Mouse (Mus musculus): Measurements from ENCODE around the gene Slf2. TPM values are rescaled to one million over a fixed set of nuclear protein-coding genes. Genes with fewer than 3 reads are reported as not detected.

Gene Slf2
- total RNA-seq, 2 experiments from 2014 or later = 10.5 to 12.5 TPM

DNA sequence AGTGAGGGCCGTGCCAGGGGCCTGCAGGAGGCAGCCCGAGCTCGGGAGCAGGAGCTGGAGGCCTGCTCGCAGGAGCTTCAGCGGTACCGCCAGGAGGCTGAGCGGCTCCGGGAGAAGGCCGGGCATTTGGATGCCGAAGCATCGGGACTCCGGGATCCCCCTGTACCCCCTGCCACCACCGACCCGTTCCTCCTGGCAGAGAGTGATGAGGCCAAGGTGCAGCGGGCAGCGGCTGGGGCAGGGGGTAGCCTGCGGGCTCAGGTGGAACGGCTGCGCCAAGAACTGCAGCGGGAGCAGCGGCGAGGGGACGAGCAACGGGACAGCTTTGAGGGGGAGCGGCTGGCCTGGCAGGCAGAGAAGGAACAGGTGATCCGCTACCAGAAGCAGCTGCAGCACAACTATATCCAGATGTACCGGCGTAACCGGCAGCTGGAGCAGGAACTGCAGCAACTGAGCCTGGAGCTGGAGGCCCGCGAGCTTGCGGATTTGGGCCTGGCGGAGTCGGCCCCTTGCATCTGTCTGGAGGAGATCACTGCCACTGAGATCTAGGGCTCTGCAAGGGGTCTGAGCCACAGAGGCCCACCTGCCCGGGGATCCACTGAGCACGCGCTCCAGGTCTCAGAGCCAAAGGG lies 95.1 kb downstream of the Slf2 start:
- DNase-seq = no peak
- intact Hi-C loops (cut with DNase I) = no loop called here

DNA sequence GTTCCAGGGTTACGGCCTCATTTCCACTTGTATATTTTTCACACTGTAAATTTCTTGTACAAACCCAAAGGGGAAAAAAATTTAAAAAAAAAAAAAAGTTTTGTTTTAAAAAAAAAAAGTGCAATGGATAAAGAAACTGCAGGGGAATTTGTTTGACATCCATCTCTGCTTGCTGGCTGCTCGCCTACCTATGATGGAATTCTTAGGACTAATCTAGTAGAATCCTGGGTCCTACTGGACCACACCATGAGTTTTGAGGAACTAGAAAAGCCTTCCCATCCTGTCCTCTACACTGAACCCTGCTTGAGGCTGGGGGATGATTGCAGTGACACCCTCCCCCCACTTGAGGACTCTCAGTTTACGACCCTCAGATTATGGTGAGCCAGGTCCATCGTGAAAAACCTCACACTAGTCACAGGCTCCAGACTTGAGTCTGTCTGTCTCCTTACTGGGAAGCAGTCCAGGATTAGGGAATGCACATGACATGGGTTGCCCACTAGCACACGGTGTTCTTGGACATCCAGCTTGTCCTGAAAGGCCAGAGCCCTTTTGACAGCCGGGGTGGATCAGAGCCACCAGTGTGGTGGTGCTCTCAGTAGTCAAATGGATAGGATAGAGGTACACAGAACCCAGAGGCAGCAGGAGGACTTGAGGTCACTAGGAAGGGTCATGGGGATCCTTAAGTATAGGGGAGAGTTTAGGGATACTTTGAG lies 96.2 kb downstream of the Slf2 start:
- intact Hi-C loops (cut with DNase I) = no loop called here
- DNase-seq = peak in 1 of 2 experiments; percentile 53

DNA sequence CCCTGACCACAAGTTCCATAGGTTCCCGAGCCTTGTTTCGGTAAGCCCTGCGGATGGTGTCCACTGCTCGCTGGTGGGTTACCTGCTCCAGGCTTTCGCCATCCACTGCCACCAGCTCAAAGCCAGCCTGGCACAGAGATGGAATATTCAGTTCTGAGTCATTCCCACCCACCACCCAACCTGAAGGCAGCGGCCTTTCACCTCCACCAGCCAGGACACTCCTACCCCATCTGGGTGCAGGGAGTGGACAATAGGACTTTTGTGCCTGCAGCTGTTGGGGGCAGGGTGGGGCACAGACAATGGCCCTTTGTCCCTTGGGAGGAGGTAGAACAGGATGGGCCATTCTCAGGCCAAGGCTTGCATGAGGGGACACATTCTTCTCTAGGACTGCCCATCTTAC lies 96.9 kb downstream of the Slf2 start:
- intact Hi-C loops (cut with DNase I) = no loop called here
- no peak for DNase-seq

DNA sequence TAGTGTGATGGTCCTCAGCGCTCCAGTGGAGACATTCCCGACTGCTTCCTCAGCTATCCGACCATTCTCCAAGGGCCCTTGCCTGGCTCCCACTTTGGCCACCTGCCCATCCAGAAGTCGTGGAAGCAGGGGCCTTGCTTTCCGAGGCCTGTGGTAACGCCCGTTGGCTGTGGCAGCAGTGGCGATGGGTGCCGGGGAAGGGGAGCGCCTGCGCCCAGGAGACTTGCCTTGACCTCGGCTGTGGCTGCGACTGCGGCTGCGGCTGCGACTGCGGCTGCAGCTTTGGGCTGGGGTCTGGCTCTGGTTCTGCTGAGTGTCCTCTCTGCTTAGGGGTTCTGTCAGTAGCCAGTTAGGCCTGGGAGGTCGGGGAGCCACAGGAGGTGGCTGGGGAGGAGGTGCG lies 97.8 kb downstream of the Slf2 start:
- no peak for DNase-seq
- intact Hi-C loops (cut with DNase I) = no loop called here

DNA sequence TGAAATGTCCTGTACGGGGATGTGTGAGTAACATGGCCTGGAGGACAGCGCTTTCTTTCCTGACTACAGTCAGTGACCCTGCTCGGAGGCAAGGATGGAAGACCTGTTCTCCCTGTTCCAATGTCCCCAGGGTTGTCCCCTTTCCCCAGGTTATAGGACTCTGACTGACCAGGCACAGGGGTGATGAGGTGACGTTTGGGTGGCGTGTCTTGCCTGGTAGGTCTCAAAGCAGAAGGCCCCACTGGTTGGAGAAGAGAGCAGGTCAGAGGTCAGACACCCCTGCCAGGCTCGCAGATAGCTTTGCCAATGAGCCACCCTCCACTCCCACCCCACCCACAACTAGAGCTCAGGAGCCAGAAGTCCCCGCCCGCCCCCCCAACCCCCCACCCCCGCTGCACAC lies 98.6 kb downstream of the Slf2 start:
- no peak for DNase-seq
- intact Hi-C loops (cut with DNase I) = no loop called here

DNA sequence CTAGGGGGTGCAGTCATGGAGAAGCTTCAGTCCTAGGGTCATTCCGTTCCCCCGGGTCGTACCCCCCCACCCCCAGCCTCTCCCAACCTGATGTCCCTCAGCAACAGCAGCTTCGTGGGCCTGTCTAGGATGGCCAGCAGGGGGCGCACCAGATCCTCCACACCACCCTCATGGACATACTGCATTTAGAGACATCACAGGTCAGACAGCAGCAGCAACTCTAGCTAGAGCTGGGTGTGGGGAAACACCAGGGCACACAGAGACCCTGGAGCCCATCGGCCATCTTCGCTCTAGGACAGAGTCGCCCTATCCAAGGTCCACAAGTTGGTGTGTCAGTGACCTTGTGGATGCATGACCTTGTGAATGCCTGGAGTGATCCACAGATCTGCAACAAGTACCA lies 99.2 kb downstream of the Slf2 start:
- DNase-seq = peak; percentile 58 to 66
- intact Hi-C loops (cut with DNase I) = loop anchor here (2.0 kb wide), 1 partner anchor 17 kb away; no protein-coding TSS in a partner anchor

DNA sequence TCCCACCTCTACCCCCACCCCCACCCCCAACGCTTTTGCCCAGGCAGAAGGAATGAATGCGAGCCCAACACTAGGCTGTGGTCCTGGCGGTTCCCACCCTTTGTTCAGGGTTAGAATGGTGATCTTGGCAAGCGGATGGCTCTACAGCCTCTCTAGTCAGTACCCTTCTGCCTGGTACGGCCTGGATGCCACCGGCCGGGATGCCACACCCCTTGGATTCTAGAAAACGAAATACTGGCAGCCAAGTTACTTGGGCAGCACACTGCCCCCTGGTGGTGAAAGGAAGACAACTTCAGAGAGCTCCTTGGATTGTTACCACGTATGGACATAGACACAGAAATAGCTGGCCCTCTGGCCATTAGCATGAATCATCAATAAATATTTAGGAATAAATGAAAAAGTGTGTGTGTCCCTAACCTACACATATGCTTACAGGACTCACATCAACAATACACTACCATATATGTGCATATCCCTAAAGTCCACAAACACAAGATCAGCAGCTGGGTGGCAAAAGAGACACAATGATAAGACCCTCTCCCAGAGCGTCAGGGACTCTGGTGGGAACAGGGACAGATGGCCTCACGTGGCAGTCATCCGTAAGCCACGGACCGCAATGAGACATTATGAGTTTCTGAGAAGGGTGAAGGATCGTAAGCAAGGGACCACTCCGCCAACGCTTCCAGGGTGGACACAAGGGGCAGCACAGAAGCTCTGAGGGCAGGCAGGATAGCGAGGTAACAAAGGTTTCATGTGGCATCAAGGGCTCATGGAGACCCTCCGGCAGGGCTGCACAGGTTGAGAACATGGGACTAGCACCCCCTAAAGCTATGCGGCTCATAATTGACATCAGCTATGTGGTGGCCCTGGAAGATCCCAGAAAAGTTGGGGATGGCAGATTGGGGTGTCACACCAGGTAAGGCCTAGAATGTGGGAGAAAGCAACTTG lies 100.1 kb downstream of the Slf2 start:
- intact Hi-C loops (cut with DNase I) = loop anchor here (2.0 kb wide), 1 partner anchor 18 kb away; no protein-coding TSS in a partner anchor
- DNase-seq = peak; percentile 59 to 74

DNA sequence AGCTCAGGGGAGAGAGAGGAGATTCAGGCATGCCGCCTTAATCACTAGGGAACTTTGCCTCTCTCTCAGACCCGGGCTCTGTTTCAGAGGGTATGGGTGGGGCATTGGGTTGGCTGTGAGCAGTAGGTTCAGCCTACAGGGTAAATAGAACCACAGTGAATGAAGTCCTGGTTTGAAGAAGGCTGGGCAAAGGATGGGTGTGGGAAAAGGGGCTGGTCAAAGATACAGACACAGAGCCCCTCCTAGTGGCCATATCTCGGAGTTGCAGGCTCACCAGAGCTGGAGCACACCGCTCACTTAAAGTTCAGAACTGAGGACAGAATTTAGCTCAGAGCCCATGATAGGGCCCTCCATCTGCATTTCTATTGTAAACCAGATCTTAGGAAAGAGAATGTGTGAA lies 100.8 kb downstream of the Slf2 start:
- peak; percentile 75 to 76 for DNase-seq

More for the DNA sequence above, 100.8 kb downstream of the Slf2 start:
- intact Hi-C loops (cut with DNase I) = loop anchor here (2.0 kb wide), 1 partner anchor 19 kb away; no protein-coding TSS in a partner anchor

Other genes with a start within 250 kb of the Slf2 start
- gene Pax2, start 175.1 kb upstream of the Slf2 start, total RNA-seq (2021) = not detected
- gene Sema4g, start 58.0 kb downstream of the Slf2 start, total RNA-seq (2021) = under 1 TPM; 0.20 to 0.42 TPM
- gene Twnk, start 74.5 kb downstream of the Slf2 start, total RNA-seq (2021) = 10 to 100 TPM; 14.6 to 20.2 TPM
- gene Mrpl43, start 75.3 kb downstream of the Slf2 start, total RNA-seq (2021) = 10 to 100 TPM; 33.7 to 35.1 TPM
- gene Lzts2, start 83.3 kb downstream of the Slf2 start, total RNA-seq (2021) = 10 to 100 TPM; 19.3 to 20.1 TPM
- gene Pdzd7, start 114.6 kb downstream of the Slf2 start, total RNA-seq (2021) = 1 to 10 TPM; 5.1 to 5.7 TPM
- gene Sfxn3, start 116.4 kb downstream of the Slf2 start, total RNA-seq (2021) = 10 to 100 TPM; 17.8 to 19.8 TPM
- gene Kazald1, start 144.1 kb downstream of the Slf2 start, total RNA-seq (2021) = 1 to 10 TPM; 3.9 to 7.8 TPM
- not detected for gene Tlx1, start 219.5 kb downstream of the Slf2 start, total RNA-seq (2021)